Mouse (Mus musculus): ENCODE measurements around the gene Gm4312. TPM values are rescaled to one million over a fixed set of nuclear protein-coding genes. Genes with fewer than 3 reads are reported as not detected.
"Not testable (repeated sequence)": the region's sequence is repeated elsewhere in the genome, so short reads cannot be mapped to it uniquely, and the experiment has no call there.

Gm4312 gene
- not detected in 2 replicates for polyA plus RNA-seq (2016; fragmentation: Nextera tagmentation; extraction: Ambion mirVana)

GRCm38 (mm10) chr10:100382460-100382859 is at the start of gene Gm4312:
TSS of gene Gm4312 (minus strand) at chr10:100382560.
- not testable (repeated sequence) for H3K27ac ChIP-seq; H3K36me3 ChIP-seq; H3K9me3 ChIP-seq (replicated peaks); H3K4me1 ChIP-seq; DNase-seq (ENCODE audit: low spot score); H3K4me3 ChIP-seq; H3K27me3 ChIP-seq (ENCODE audit: low read depth, poor library complexity, severe bottlenecking)
- WGBS: no CpG with 5 or more reads among the region's 2 CpGs

GRCm38 (mm10) chr10:100427592-100427991 is 45.2 kb upstream of the Gm4312 start:
- no peak for DNase-seq (ENCODE audit: low spot score)
- 84% methylated on average over 2 of the region's 2 CpGs for WGBS

GRCm38 (mm10) chr10:100415566-100415965 is 33.2 kb upstream of the Gm4312 start:
- no peaks in the 10 kb centered on the region for H3K27me3 ChIP-seq (ENCODE audit: low read depth, poor library complexity, severe bottlenecking)
- 90% methylated on average over 7 of the region's 7 CpGs for WGBS
- H3K27ac ChIP-seq: no peak overlapping the region
- no peak for DNase-seq (ENCODE audit: low spot score)
- no peak overlapping the region for H3K4me3 ChIP-seq
- no peaks in the 10 kb centered on the region for H3K4me1 ChIP-seq
- no peaks in the 10 kb centered on the region for H3K9me3 ChIP-seq (replicated peaks)
- H3K36me3 ChIP-seq: no peaks in the 10 kb centered on the region

More at GRCm38 (mm10) chr10:100427592-100427991, 45.2 kb upstream of the Gm4312 start:
- Histone ChIP-seq H3K36me3 (no peaks in the 10 kb centered on the region), H3K9me3 (replicated peaks) (no peaks in the 10 kb centered on the region), H3K4me1 (no peaks in the 10 kb centered on the region), H3K27ac (no peak overlapping the region), H3K27me3 (ENCODE audit: low read depth, poor library complexity, severe bottlenecking) (no peaks in the 10 kb centered on the region), H3K4me3 (no peak overlapping the region)

GRCm38 (mm10) chr10:100402301-100402700 is 19.9 kb upstream of the Gm4312 start:
- not testable (repeated sequence) for H3K27me3 ChIP-seq (ENCODE audit: low read depth, poor library complexity, severe bottlenecking); H3K4me1 ChIP-seq; H3K27ac ChIP-seq; H3K9me3 ChIP-seq (replicated peaks); DNase-seq (ENCODE audit: low spot score); H3K36me3 ChIP-seq; H3K4me3 ChIP-seq
- WGBS: 90% methylated on average over 6 of the region's 6 CpGs

- DNase-seq (ENCODE audit: low spot score); H3K36me3 ChIP-seq; H3K27me3 ChIP-seq (ENCODE audit: low read depth, poor library complexity, severe bottlenecking); H3K4me1 ChIP-seq; H3K4me3 ChIP-seq; H3K9me3 ChIP-seq (replicated peaks); H3K27ac ChIP-seq: not testable (repeated sequence)
- WGBS: no CpG with 5 or more reads among the region's 3 CpGs
Observed at GRCm38 (mm10) chr10:100361038-100361437, 21.3 kb downstream of the Gm4312 start, which contains the start of gene Gm4307. TSS of gene Gm4307 (plus strand) at chr10:100361338.

- H3K4me3 ChIP-seq; H3K36me3 ChIP-seq; H3K27ac ChIP-seq; H3K9me3 ChIP-seq (replicated peaks); H3K27me3 ChIP-seq (ENCODE audit: low read depth, poor library complexity, severe bottlenecking); DNase-seq (ENCODE audit: low spot score); H3K4me1 ChIP-seq: not testable (repeated sequence)
- 93% methylated on average over 2 of the region's 2 CpGs for WGBS
Observed at GRCm38 (mm10) chr10:100356841-100357240, 25.5 kb downstream of the Gm4312 start.

- not testable (repeated sequence) for DNase-seq (ENCODE audit: low spot score); H3K4me3 ChIP-seq; H3K9me3 ChIP-seq (replicated peaks); H3K36me3 ChIP-seq; H3K27me3 ChIP-seq (ENCODE audit: low read depth, poor library complexity, severe bottlenecking); H3K4me1 ChIP-seq; H3K27ac ChIP-seq
- no CpG with 5 or more reads among the region's 3 CpGs for WGBS
Observed at GRCm38 (mm10) chr10:100350793-100351192, 31.6 kb downstream of the Gm4312 start, which contains the start of gene Gm4305. TSS of gene Gm4305 (plus strand) at chr10:100351093.

GRCm38 (mm10) chr10:100345672-100346071 is 36.7 kb downstream of the Gm4312 start, which contains the start of gene Gm4303:
TSS of gene Gm4303 (plus strand) at chr10:100345972.
- H3K9me3 ChIP-seq (replicated peaks); H3K4me3 ChIP-seq: not testable (repeated sequence)
- WGBS: no CpG with 5 or more reads among the region's 3 CpGs

GRCm38 (mm10) chr10:100340536-100340935 is 41.8 kb downstream of the Gm4312 start, which contains the start of gene Gm4302:
TSS of gene Gm4302 (plus strand) at chr10:100340836.
- not testable (repeated sequence) for H3K4me1 ChIP-seq; H3K4me3 ChIP-seq; H3K36me3 ChIP-seq; H3K27me3 ChIP-seq (ENCODE audit: low read depth, poor library complexity, severe bottlenecking); H3K9me3 ChIP-seq (replicated peaks); H3K27ac ChIP-seq; DNase-seq (ENCODE audit: low spot score)
- no CpG with 5 or more reads among the region's 3 CpGs for WGBS

More at GRCm38 (mm10) chr10:100345672-100346071, 36.7 kb downstream of the Gm4312 start, which contains the start of gene Gm4303:
- H3K27me3 ChIP-seq (ENCODE audit: low read depth, poor library complexity, severe bottlenecking); H3K27ac ChIP-seq; H3K36me3 ChIP-seq; DNase-seq (ENCODE audit: low spot score); H3K4me1 ChIP-seq: not testable (repeated sequence)

- not testable (repeated sequence) for DNase-seq (ENCODE audit: low spot score); H3K9me3 ChIP-seq (replicated peaks); H3K27me3 ChIP-seq (ENCODE audit: low read depth, poor library complexity, severe bottlenecking); H3K36me3 ChIP-seq; H3K4me1 ChIP-seq; H3K4me3 ChIP-seq; H3K27ac ChIP-seq
- WGBS: no CpG with 5 or more reads among the region's 2 CpGs
Observed at GRCm38 (mm10) chr10:100335376-100335775, 47.0 kb downstream of the Gm4312 start, which contains the start of gene Gm4301. TSS of gene Gm4301 (plus strand) at chr10:100335676.

Other genes with a start within 250 kb of the Gm4312 start
- not detected in 2 replicates for gene Gm4301, start 46.9 kb downstream of the Gm4312 start, polyA plus RNA-seq (2016; fragmentation: Nextera tagmentation; extraction: Ambion mirVana)
- not detected in 2 replicates for gene Gm4302, start 41.7 kb downstream of the Gm4312 start, polyA plus RNA-seq (2016; fragmentation: Nextera tagmentation; extraction: Ambion mirVana)
- gene Gm4303, start 36.6 kb downstream of the Gm4312 start, polyA plus RNA-seq (2016; fragmentation: Nextera tagmentation; extraction: Ambion mirVana): not detected in 2 replicates
- gene Gm4305, start 31.5 kb downstream of the Gm4312 start, polyA plus RNA-seq (2016; fragmentation: Nextera tagmentation; extraction: Ambion mirVana): not detected in 2 replicates
- gene Gm4307, start 21.2 kb downstream of the Gm4312 start, polyA plus RNA-seq (2016; fragmentation: Nextera tagmentation; extraction: Ambion mirVana): not detected in 2 replicates
- 23.1 and 25.4 TPM in 2 replicates for gene Tmtc3, start 104.8 kb upstream of the Gm4312 start, polyA plus RNA-seq (2016; fragmentation: Nextera tagmentation; extraction: Ambion mirVana)
- gene Cep290, start 105.0 kb upstream of the Gm4312 start, polyA plus RNA-seq (2016; fragmentation: Nextera tagmentation; extraction: Ambion mirVana): 4.5 and 5.2 TPM in 2 replicates
- gene 4930430F08Rik, start 207.9 kb upstream of the Gm4312 start, polyA plus RNA-seq (2016; fragmentation: Nextera tagmentation; extraction: Ambion mirVana): 7.1 and 7.7 TPM in 2 replicates
- gene 1700017N19Rik, start 207.9 kb upstream of the Gm4312 start, polyA plus RNA-seq (2016; fragmentation: Nextera tagmentation; extraction: Ambion mirVana): not detected in 2 replicates